Mouse (Mus musculus) heart, postnatal 4 days (tissue): ENCODE measurements around the gene Pik3cd. TPM values are rescaled to one million over a fixed set of nuclear protein-coding genes. Genes with fewer than 3 reads are reported as not detected.

ENCODE experiments used
- DNase-seq: peaks from one replicate; pipeline ENCODE4 v3.0.0; 2021
- total RNA-seq, 2 experiments: library from RNA; stranded (reverse); gene quantifications; 2 replicates each; pipeline ENCODE4 v1.2.3; 2021

The Pik3cd gene
- total RNA-seq, 2 experiments from 2014 or later = 3.1 to 4.5 TPM

GRCm38 (mm10) chr4:149724916-149725470, 22.6 kb upstream of the Pik3cd start:
- DNase-seq = no peak

GRCm38 (mm10) chr4:149723855-149724731, 21.7 kb upstream of the Pik3cd start:
- DNase-seq = peak; percentile 68

- DNase-seq = no peak
These were observed 20.6 kb upstream of the Pik3cd start for GRCm38 (mm10) chr4:149723021-149723390.

- DNase-seq = no peak
These were observed 20.0 kb upstream of the Pik3cd start for GRCm38 (mm10) chr4:149722104-149723020.

- no peak for DNase-seq
These were observed 18.8 kb upstream of the Pik3cd start for GRCm38 (mm10) chr4:149721163-149721562.

- peak; percentile 66 for DNase-seq
These were observed 17.3 kb upstream of the Pik3cd start for GRCm38 (mm10) chr4:149719686-149720085.

- DNase-seq = no peak
These were observed 12.2 kb upstream of the Pik3cd start for GRCm38 (mm10) chr4:149714542-149714941.

- peak; percentile 67 for DNase-seq
These were observed 9.6 kb upstream of the Pik3cd start for GRCm38 (mm10) chr4:149711955-149712354.

- no peak for DNase-seq
These were observed 9.1 kb upstream of the Pik3cd start for GRCm38 (mm10) chr4:149711485-149711884.

- DNase-seq = peak; percentile 61
These were observed 8.1 kb upstream of the Pik3cd start for GRCm38 (mm10) chr4:149710510-149710909.

GRCm38 (mm10) chr4:149705941-149706340, 3.6 kb upstream of the Pik3cd start:
- DNase-seq = no peak

- no peak for DNase-seq
These were observed 2.9 kb upstream of the Pik3cd start for GRCm38 (mm10) chr4:149705298-149705697.

GRCm38 (mm10) chr4:149701426-149702209, 753 bp downstream of the Pik3cd start:
- DNase-seq = peak; percentile 41

GRCm38 (mm10) chr4:149699953-149700352, 2.4 kb downstream of the Pik3cd start:
- DNase-seq = no peak

GRCm38 (mm10) chr4:149698197-149698821, 4.1 kb downstream of the Pik3cd start:
- peak; percentile 66 for DNase-seq

- DNase-seq = no peak
These were observed 4.7 kb downstream of the Pik3cd start for GRCm38 (mm10) chr4:149697506-149698196.

- DNase-seq = no peak
These were observed 6.0 kb downstream of the Pik3cd start for GRCm38 (mm10) chr4:149696189-149696971.

GRCm38 (mm10) chr4:149691368-149691767, 11.0 kb downstream of the Pik3cd start:
- DNase-seq = no peak

GRCm38 (mm10) chr4:149690828-149691280, 11.5 kb downstream of the Pik3cd start:
- DNase-seq = peak; percentile 25
